Mouse (Mus musculus) CD8-positive naive resting alpha-beta T cell, adult 57 days (primary cell): Measurements from ENCODE around the gene Hpcal4. TPM values are rescaled to one million over a fixed set of nuclear protein-coding genes. Genes with fewer than 3 reads are reported as not detected.

Experiments used
- total RNA-seq: library from RNA; stranded (reverse); gene quantifications from one replicate; pipeline ENCODE4 v1.2.4, GENCODE M21; 2023

Hpcal4 gene
- total RNA-seq: 1.6 TPM

DNA sequence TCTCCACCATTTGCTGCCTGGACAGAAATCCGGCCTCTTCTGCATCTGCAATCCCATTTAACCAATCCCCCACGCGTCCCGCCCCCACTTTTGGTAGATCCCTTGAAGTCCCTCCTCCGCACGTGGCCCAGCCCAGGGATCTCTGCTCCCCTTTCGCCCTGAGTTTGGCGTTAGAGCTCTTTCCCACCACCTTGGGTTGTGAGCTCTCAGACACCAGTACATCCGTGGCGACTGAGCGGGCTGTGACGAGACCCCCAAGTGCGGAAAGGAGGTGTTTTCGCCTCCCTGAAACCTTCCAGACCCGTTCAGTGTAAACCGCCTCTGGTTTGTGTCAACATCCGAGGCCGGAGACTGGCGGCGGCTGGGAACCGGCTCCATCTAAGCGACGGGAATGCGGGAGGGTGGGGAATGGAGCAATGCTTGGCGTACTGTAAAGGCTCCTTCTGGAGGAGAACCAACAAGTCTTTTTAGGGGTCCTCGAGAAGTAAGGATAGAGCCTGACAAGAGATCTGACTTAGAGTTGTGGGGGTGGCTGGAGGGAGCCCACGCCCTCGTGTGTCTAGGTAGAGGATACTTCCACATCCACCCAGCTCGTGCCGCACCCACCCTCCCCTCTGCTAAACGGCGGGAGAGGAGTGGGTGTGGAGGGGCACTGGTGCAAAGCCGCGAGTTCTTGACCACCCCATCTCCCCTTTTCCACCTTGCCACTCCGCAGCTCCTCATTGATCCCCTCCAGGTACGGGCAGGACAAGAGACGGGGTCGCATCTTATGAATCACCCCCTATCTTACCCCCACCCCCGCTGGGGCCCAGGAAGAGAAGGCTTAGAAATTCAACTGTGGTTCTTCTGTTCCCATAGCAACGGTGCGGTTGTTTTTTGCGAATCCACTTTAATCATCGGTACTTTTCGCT lies at the start of gene Hpcal4:
Hpcal4 (plus strand) TSS at position 900 of the 911 bp plus-strand sequence.

DNA sequence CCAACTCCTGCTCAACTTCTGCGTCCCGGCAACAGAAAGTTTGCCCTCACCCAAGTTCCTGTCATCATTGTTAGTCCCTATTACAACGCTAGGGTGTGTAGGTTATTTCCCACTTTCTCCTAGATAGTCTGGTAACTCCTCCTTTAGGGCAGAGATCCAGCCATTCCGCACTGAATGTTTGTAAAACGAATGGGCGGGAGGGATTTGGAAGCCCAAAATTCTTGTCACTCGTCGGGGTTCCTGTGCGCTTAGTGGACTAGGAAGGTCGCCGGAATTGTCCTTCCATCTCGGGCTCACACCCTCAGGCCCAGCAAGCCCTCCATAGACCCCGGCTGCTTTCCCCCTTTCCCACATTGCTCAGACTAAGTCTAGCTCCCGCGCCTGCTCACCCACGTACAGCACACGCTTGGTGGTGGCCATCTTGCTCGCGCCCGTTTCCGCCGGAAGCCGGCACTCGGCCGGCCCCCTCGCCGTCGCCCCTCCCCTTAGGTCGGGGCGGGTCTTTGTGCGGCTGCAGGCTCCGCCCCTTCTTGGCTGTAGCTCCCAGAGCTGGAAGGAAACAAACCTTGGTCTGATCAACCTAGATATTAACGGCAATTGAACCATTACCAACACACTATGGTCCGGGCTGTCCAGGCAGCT lies 43.4 kb upstream of the Hpcal4 start, which contains the start of gene Ppie:
Ppie (minus strand) TSS at position 439 of the 642 bp plus-strand sequence.

DNA sequence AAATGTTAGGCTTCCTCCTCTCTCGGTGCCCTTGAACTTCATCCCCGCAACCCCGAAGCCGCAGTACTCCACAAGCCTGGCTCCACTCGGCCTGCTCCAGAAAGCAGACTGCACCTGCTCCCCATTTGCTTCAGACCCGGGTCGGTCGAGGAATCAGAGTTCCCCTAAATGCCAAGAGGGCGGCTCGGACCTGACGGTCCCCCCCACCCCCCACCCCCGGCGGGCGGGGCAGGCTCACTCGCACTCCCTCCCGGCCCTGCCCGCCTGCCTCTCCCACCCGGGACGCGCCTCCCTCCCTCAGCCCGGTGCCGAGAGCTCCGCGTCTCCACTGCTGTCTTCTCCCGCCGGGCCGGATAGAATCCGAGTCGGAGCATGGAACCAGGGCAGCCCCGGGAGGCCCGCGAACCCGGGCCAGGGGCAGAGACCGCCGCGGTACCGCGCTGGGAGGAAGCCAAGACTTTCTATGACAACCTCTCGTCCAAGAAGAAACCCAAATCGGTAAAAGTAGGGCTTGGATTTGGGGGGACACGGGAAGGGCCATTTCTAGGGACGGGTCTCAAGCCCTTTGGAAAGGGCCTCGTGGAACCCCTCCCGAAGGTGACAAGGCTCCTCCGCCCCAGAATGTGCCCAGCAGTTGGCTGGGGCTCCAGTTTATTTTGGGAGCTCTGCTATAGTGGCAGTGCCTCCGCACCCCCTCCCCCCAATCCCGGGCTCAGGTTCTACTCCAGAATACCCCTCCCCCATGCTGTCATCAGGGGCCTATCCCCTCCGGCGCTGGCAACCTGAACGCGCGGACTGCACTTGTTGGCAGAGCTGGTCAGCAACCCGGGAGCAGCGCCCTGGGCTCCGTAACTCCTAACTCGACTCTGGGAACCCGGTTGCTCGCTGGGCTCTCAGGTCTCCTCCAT lies 18.4 kb downstream of the Hpcal4 start, which contains the start of gene Nt5c1a:
Nt5c1a (plus strand) TSS at position 319 of the 908 bp plus-strand sequence.

DNA sequence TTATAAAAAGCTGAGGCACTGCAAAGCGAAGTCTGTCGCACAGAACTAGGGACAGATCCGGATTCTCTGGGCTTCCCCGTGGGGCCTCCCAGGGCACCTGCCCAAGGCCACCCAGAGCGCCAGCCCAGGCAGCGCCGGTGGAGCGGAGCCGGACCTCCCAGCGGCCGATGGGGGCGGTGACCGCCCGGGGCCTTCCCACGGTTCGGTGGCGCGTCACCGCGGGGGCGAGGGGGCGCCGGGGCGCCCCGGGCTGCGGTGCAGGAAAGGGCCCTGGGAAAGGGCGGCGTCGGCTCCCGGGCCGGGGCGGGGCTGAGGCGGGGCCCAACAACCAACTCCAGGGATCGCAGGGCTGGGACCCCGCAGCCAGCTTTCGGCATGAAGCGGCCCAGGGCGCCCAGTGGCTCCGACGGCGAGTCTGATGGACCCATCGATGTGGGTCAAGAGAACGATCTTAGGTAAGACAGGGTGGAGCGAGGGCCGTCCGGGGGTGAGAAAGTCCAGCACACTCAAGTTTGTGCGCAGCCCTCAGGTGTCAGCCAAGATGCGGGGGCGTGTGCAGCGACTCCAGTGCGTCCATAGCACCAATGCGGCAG lies 50.6 kb downstream of the Hpcal4 start, which contains the start of gene Heyl:
Heyl (plus strand) TSS at position 65 of the 593 bp plus-strand sequence.

Other genes with a start within 250 kb of the Hpcal4 start
- 0.64 TPM for gene Mfsd2a, start 222.0 kb upstream of the Hpcal4 start, total RNA-seq
- 1.9 TPM for gene Mycl, start 187.6 kb upstream of the Hpcal4 start, total RNA-seq
- gene Trit1, start 166.6 kb upstream of the Hpcal4 start, total RNA-seq: 21.4 TPM
- gene Bmp8b, start 78.1 kb upstream of the Hpcal4 start, total RNA-seq: not detected
- not detected for gene Oxct2b, start 67.0 kb upstream of the Hpcal4 start, total RNA-seq
- gene Ppie, start 43.3 kb upstream of the Hpcal4 start, total RNA-seq: 55.5 TPM
- gene Nt5c1a, start 18.3 kb downstream of the Hpcal4 start, total RNA-seq: not detected
- gene Heyl, start 50.3 kb downstream of the Hpcal4 start, total RNA-seq: not detected
- gene Pabpc4, start 79.1 kb downstream of the Hpcal4 start, total RNA-seq: 73.9 TPM
- not detected for gene Oxct2a, start 140.4 kb downstream of the Hpcal4 start, total RNA-seq
- gene Bmp8a, start 160.0 kb downstream of the Hpcal4 start, total RNA-seq: 0.34 TPM